Mouse (Mus musculus) right cerebral cortex, adult 18-20 months (tissue): ENCODE measurements around the gene Rab11b.

Source experiments
- DNase-seq: peaks from one replicate; pipeline ENCODE4 v3.0.0; 2022; ENCODE audit warnings: mixed read lengths

Rab11b gene

GRCm38 (mm10) chr17:33713271-33713670 lies 47.1 kb downstream of the Rab11b start:
- no peak for DNase-seq

GRCm38 (mm10) chr17:33709834-33710233 lies 50.5 kb downstream of the Rab11b start:
- DNase-seq, result no peak

GRCm38 (mm10) chr17:33703091-33703490 lies 57.2 kb downstream of the Rab11b start:
- no peak for DNase-seq

- no peak for DNase-seq
Measured at GRCm38 (mm10) chr17:33702178-33702577, 58.2 kb downstream of the Rab11b start.

- DNase-seq, result no peak
Measured at GRCm38 (mm10) chr17:33695471-33695870, 64.9 kb downstream of the Rab11b start.
